Mouse (Mus musculus) adrenal gland, postnatal 10 days (tissue): ENCODE data around the gene Sowahc. TPM values are rescaled to one million over a fixed set of nuclear protein-coding genes. Genes with fewer than 3 reads are reported as not detected.

ENCODE experiments used
- DNase-seq: peaks from one replicate; pipeline ENCODE4 v3.0.0; 2021; ENCODE audit warnings: mixed read lengths
- total RNA-seq, 2 experiments: library from RNA; stranded (reverse); gene quantifications; 2 replicates each; pipeline ENCODE4 v1.2.3; 2021

Sowahc gene
- total RNA-seq, 2 experiments from 2014 or later, result 20.1 to 22.0 TPM

DNA sequence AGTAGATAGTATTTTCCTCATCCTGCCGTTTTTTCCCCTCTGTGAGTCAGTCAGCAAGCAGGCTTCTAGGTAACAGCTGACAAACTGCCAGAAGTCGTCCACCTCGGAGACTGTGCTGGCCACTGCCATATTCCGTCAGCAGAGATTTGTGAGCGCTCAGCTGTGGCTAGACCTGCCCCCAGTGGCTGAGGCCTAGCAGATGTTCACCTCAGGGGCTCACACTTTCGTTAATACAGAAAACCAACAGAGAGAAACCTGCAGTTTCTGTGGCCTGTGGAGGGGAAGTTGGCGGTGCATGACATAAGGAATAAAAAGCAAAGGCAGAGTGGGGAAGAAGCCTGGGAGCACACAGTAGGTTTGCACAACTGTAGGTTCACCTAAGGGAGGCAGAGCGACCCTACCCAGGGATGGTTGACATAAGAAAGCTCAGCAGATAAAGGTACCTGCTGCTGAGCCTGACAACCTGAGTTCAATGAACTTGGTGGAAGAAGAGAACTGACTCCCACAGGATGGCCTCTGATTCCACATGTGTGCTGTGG, 31.9 kb downstream of the Sowahc start:
- no peak for DNase-seq

DNA sequence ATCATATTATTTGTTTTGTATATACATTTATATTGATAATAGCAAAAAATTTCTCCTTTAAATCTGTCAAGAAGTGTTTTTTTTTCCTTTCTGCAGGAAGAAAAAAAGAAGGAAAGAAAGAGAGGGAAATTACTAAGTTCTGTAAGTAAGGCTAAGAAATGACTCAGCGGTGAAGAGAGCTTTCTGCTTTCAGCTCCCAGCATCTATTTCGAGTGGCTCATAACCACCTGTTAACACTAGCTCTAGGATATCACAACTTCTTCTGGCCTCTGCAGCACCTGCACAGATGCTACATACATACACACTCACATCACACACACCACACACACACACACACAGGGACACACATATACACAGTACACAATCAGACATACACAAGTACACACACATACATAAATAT, 34.8 kb downstream of the Sowahc start:
- DNase-seq, result no peak

DNA sequence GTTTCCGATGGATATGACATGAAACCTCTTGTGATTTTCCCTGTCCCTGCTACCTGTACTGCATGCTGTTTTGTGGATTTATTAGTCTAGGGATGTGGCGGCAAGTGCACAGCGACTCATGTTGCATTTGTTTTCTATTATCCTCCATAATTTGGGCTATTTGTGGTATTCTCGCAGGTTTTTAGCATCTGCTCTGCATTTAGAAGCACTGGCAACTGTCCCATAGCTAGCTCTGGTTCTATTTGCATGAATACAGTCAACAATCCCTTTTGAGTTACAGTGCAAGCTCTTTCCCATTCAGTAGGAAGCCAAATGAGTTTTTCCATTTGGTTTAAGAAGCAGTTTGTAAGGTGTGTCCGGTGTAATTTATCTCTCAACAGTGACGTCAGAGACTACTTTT, 37.8 kb downstream of the Sowahc start:
- DNase-seq, result no peak

GRCm38 (mm10) chr10:59261603-59262002, 39.9 kb downstream of the Sowahc start:
- DNase-seq, result no peak

GRCm38 (mm10) chr10:59262021-59262420, 40.3 kb downstream of the Sowahc start:
- DNase-seq, result no peak

- no peak for DNase-seq
Measured at GRCm38 (mm10) chr10:59262979-59263378, 41.2 kb downstream of the Sowahc start.

DNA sequence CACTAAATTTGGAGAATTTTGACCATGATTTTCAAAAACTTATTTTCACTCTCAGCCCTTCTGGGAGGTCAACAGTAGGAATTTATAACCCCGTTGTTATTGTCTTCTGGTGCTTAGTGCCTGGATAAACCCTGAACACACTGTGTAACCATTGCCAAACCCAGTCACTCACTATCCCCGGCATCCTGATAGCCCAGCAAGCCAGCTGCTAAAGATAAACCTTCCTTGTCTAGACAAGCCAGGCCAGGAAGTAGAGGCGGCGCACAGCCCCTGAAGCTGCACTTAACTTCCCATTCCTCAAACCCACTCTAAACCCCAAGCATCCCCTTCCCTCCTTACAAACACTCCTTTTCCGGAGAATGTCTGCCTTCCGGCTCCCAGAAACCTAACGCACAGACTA, 43.3 kb downstream of the Sowahc start:
- DNase-seq, result no peak

DNA sequence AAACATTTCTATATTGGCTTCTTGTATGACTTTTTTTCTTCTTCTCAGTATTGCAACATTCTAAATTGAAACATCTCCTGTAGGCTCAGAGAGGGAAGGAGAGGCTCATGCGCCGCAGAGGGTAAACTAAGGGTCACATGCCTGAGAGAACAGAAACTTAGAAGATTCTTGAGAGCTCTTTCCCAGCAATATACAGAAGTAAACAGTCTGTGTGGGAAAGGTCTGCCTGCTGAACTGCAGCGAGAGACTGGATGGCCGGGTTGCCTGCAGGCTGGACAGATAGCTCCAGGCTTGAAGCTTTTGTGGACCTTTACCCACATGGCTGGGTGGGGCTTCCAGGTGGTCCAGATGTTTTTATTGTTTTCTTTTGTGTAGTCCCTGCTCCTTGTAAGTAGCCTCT, 43.9 kb downstream of the Sowahc start:
- no peak for DNase-seq

DNA sequence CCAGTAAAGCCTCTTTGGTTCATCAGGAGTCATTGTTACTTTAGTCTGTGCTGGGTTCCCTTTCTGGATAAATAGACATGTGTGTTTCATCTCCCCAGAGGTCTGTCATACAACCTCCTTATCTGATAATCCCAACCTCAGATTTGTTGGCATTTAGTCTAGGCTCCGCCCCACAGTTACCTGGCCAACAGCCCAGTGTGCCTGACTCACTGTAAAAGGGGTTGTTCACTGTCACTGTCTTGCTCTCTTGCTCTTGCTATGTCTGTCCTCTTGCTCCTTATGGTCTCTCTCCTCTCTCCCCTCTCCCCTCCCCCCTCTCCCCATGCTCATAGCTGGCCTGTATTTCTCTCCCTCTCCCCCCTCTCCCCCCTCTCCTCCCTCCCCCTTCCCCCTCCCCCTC, 44.3 kb downstream of the Sowahc start:
- peak; percentile 85 for DNase-seq

GRCm38 (mm10) chr10:59267275-59267674, 45.5 kb downstream of the Sowahc start:
- DNase-seq, result no peak

GRCm38 (mm10) chr10:59268109-59268508, 46.4 kb downstream of the Sowahc start:
- no peak for DNase-seq

DNA sequence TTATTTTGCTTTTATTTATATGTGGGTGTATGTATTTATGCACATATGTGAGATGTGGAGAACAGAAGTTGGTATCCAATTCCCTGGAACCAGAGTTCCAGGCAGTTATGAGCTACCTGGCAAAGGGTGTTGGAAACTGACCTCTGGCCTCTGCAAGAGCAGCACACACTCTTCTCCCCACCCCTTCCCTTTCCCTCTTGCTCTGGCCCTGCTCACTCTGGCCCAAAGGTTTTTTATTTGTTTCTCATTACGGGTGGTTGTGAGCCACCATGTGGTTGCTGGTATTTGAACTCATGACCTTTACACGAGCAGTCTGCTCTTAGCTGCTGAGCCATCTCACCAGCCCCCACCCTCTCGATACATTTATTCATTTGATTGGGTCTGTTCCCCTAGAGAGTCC, 47.0 kb downstream of the Sowahc start:
- DNase-seq, result no peak

DNA sequence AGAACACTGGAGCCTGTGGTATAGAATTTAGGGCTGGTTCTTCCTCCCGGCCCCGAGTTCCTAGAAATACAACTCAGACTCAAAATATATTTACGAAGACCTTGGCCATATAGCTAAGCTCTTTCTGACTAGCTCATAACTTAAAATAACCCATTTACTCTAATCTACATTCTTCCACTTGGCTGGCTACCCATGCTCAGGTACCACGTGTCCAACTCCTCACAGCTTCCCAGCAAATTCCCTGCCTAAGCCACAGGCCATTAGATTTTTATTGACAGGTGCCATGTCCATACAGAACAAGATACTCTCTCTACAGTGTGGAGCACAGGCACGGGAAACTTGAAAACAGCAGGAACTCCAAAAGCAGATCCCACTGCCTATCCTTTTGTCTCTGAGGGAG, 54.0 kb downstream of the Sowahc start:
- no peak for DNase-seq

Other genes with a start within 250 kb of the Sowahc start
- gene Sept10, start 106 bp upstream of the Sowahc start, total RNA-seq, result 10 to 100 TPM; 48.4 to 57.3 TPM
- gene P4ha1, start 101.3 kb downstream of the Sowahc start, total RNA-seq, result 10 to 100 TPM; 22.1 to 25.3 TPM
- gene Gm10273, start 173.7 kb downstream of the Sowahc start, total RNA-seq, result 100 to 1,000 TPM; 123 to 136 TPM
- gene Pla2g12b, start 181.7 kb downstream of the Sowahc start, total RNA-seq, result 10 to 100 TPM in 1 of 2 experiments, 1 to 10 TPM in 1; 5.0 to 15.8 TPM
- gene Oit3, start 219.8 kb downstream of the Sowahc start, total RNA-seq, result 10 to 100 TPM in 1 of 2 experiments, 1 to 10 TPM in 1; 5.1 to 10.2 TPM